Mouse (Mus musculus) liver, adult 2 months (tissue): ENCODE measurements at regions not wholly inside any gene's neighbourhood (a gene's known extent, or its start where the extent isn't known, plus 50 kb on each side); places are given as distances from the start of the nearest gene placed in this dataset.
A peak's percentile ranks its signal among the peaks of the same experiment; 100 is the strongest.

Experiments
- DNase-seq: peaks from one replicate; pipeline ENCODE4 v3.0.0-alpha.2; 2011; ENCODE audit warnings: low read depth, low spot score; ENCODE audit errors: extremely low read depth
- H3K27ac ChIP-seq: fragments of 200-500 bp; replicated peaks from 2 replicates; pipeline ENCODE4 v1.5.1; 2012; ENCODE audit warnings: low read depth, mild to moderate bottlenecking, control low read depth, inconsistent platforms, low read length; ENCODE audit not compliant: insufficient read depth
- H3K27me3 ChIP-seq: fragments of 200-500 bp; 2 replicates; pipeline ENCODE4 v1.6.1; 2012; ENCODE audit warnings: mild to moderate bottlenecking, moderate library complexity, low read length, inconsistent platforms; ENCODE audit not compliant: control insufficient read depth, insufficient read depth
- H3K36me3 ChIP-seq: fragments of 200-500 bp; 2 replicates; pipeline ENCODE4 v1.6.1; 2012; ENCODE audit warnings: low read length, inconsistent platforms; ENCODE audit not compliant: control insufficient read depth, insufficient read depth
- H3K4me1 ChIP-seq: fragments of 200-500 bp; 2 replicates; pipeline ENCODE4 v1.6.1; 2011; ENCODE audit warnings: low read length; ENCODE audit not compliant: control insufficient read depth, insufficient read depth
- H3K4me3 ChIP-seq: fragments of 200-500 bp; 2 replicates; pipeline ENCODE4 v1.5.1; 2011; ENCODE audit warnings: low read depth, mild to moderate bottlenecking, control low read depth, low read length, moderate library complexity; ENCODE audit not compliant: insufficient read depth
- H3K79me2 ChIP-seq: fragments of 200-500 bp; 2 replicates; pipeline ENCODE4 v1.6.1; 2012; ENCODE audit warnings: inconsistent platforms, mild to moderate bottlenecking, low read length, moderate library complexity; ENCODE audit not compliant: control insufficient read depth, insufficient read depth
- H3K9ac ChIP-seq: fragments of 200-500 bp; 2 replicates; pipeline ENCODE4 v1.6.1; 2012; ENCODE audit warnings: low read depth, mild to moderate bottlenecking, control low read depth, inconsistent platforms, low read length
- CTCF ChIP-seq: fragments of 200-500 bp; IDR thresholded peaks from 2 replicates; pipeline ENCODE4 v1.5.1; 2011; ENCODE audit warnings: low read depth, low read length, control low read depth
- POLR2A ChIP-seq: fragments of 200-500 bp; IDR thresholded peaks from 2 replicates; pipeline ENCODE4 v1.6.1; 2011; ENCODE audit warnings: low read length, control low read depth; ENCODE audit not compliant: insufficient read depth; ENCODE audit errors: extremely low read depth
- WGBS: fragments of 180-500 bp; shearing (Covaris S2); methylation state at CpG from one replicate; pipeline ENCODE4 v1.1.7; 2018; 5-methylcytosine and 5-hydroxymethylcytosine counted together

DNA sequence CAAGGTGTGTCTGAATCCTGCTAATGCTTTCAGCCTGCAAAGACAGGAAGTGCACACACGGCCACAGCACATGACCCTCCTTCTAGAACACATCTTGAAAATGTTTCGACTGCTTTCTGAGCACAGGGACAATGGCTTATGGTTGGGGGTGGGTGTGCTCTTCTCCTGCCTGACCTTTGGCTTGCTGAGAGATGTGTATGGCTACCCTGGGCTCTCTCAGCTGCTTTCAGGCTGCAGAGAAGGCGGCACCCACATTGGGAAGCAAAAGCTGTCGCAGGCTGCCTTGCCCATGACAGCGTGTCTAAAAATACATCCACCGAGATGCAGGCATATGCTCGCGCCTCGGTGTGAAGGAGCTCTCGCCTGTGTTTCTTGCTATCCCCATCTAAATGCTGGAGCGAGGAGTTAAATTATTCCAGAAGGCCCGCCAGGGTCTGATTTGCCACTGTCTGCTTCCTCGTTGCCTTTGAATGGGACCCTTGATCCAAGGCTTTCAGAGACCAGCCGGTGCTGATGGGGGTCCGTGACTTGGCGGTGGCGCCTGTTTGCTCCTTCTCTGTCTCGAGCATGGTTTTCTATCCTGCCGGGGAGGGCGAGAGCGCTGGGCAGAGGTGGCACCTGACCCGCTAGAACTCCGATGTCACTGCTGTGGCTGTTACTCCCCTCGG is 214.6 kb upstream of the Ubash3b start:
- H3K79me2 ChIP-seq: no peaks in the 10 kb centered on the region
- H3K27me3 ChIP-seq: 0 out of 2 replicates have a peak, but pooled peaks cover 3% of the 10 kb centered on the region
- no peaks in the 10 kb centered on the region for H3K36me3 ChIP-seq
- TF ChIP-seq POLR2A (no peak), CTCF (no peak)
- H3K9ac ChIP-seq: peak overlapping the region; percentile 8; the same call in 1 of the 2 replicates
- no peak for DNase-seq
- WGBS: 16% methylated on average over 24 of the region's 24 CpGs
- no peaks in the 10 kb centered on the region for H3K4me1 ChIP-seq
- peak overlapping the region; percentile 26; the same call in 1 of the 2 replicates for H3K4me3 ChIP-seq
- H3K27ac ChIP-seq: no peak overlapping the region

DNA sequence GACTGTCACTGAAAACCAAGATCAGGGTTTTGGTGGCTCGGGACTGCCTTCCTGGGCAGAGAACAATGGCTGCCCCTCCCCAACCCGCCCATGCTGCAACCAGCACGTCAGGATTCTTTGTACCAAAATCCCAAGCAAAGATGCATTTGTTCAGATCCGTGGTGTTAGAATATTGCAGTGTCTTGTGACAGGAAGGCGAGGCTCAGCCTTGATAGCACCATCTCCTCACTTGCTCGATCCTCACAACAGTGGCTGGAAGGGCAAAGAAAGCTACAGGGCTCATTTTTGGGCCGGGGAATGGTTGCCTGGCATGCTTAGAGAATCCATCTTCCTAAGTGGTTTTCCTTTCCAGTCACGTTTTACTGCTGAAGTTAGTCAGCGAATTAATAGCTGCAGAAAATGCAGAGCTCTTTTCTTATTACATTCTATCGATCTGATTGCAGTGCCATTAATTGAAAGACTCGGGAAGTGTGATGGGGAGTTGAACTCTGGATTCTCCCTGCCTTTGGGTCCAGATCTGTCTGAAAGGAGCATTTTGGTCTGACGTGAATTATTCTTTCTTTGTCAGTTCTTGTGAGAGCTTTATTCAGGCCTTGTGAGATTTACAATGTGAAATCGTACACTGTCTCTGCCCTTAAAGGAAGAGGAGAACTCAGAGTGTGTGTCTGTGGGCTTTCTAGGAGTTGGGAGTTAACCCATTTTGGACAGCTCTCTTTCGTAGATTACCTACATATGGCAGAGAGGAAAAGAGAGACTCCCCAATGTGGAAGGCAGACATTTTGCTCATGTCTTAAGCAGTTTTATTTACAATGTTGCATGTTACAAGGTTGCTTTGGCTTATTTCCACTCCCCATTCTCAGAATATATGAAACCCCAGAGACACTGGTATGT is 213.3 kb upstream of the Ubash3b start:
- H3K4me1 ChIP-seq: no peaks in the 10 kb centered on the region
- TF ChIP-seq CTCF: no peak
- no peak for TF ChIP-seq POLR2A
- 0 out of 2 replicates have a peak, but pooled peaks cover 3% of the 10 kb centered on the region for H3K27me3 ChIP-seq
- no peak overlapping the region for H3K9ac ChIP-seq
- H3K79me2 ChIP-seq: no peaks in the 10 kb centered on the region
- no peaks in the 10 kb centered on the region for H3K36me3 ChIP-seq
- H3K4me3 ChIP-seq: no peak overlapping the region
- DNase-seq: no peak
- H3K27ac ChIP-seq: no peak overlapping the region
- 70% methylated on average over 14 of the region's 14 CpGs for WGBS

DNA sequence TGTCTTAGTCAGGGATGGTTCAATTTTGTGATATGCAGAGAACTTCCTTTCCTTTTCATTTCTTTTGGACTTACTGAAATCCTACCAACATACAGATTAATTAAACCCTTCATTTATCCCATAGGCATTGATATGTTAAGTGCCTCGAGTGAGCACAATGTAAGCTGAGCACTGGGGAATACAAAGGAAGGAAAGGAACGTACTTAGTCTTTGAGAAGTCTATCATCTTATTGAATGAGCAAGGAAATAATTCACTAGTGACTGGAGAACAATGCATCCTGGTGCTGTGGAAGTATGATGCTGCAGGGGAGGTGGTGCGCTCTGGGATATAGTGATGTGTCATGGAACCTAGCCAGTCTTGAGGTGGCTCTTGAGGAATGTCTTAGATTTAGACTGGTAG is 204.9 kb upstream of the Ubash3b start:
- Histone ChIP-seq H3K9ac (no peak overlapping the region), H3K27ac (no peak overlapping the region), H3K4me3 (no peak overlapping the region), H3K4me1 (no peaks in the 10 kb centered on the region), H3K79me2 (no peaks in the 10 kb centered on the region), H3K27me3 (0 out of 2 replicates have a peak, but pooled peaks cover 2% of the 10 kb centered on the region), H3K36me3 (no peaks in the 10 kb centered on the region)
- TF ChIP-seq CTCF (no peak), POLR2A (no peak)
- 71% methylated on average over 3 of the region's 3 CpGs for WGBS
- DNase-seq: no peak

DNA sequence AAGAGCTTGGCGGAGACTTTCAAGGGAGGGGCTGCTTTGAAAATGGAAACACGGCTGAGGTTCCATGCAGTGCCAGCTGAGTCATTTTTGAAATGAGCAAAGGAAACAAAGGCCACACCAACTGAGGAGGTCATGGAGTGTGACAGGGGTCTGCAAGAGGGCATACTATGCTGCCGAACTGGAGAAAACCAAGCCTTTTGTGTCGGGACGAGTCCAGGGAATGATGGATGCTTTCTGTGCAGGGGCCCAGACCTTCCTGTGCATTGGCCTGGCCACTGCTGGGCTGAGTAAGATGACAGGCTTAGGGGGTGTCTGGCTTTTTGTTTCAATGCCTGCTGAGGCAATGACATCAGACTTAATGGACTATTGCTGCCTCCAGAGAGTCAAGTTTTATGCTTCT is 203.8 kb upstream of the Ubash3b start:
- 83% methylated on average over 5 of the region's 5 CpGs for WGBS
- no peak overlapping the region for H3K4me3 ChIP-seq
- H3K9ac ChIP-seq: no peak overlapping the region
- no peaks in the 10 kb centered on the region for H3K4me1 ChIP-seq
- TF ChIP-seq CTCF (no peak), POLR2A (no peak)
- DNase-seq: no peak
- no peak overlapping the region for H3K27ac ChIP-seq
- 0 out of 2 replicates have a peak, but pooled peaks cover 2% of the 10 kb centered on the region for H3K27me3 ChIP-seq
- no peaks in the 10 kb centered on the region for H3K36me3 ChIP-seq
- H3K79me2 ChIP-seq: no peaks in the 10 kb centered on the region

DNA sequence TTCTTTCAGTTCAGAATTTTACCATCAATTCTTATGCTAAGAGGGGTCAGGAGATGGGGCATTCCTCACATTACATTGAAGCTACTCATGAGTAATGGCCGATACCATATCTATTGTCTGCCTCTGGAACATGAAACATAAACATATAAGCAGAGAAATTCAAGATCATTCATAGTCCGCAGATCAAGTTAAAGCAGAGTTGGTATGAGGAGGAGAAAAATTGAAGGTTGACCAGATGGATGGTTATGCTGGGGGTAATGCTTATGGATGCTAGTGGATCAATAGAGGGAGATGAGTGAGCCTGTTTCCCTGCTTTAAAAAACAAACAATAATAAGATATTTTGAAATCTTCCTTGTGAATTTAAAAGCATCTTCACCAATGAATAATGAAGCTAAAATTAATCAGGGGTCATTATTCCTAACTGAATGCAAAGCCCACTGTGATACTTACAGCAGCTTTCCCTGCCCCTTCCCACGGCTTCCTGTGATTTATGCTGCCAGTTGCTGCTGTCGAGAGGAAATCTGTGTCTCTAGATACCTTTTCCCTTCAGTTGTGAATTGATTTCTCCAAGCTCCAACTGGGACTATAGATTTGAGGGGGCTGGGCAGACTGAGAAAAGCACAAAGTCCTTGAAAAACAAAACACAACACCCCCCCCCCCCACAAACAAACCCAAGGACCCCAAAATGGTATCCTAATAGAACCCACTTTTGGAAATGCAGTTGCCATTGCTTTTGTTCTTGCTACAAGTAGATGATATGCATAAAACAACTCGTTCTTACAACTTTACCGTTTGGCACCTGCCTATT is 203.1 kb upstream of the Ubash3b start:
- Histone ChIP-seq H3K27ac (no peak overlapping the region), H3K4me3 (no peak overlapping the region), H3K79me2 (no peaks in the 10 kb centered on the region), H3K36me3 (no peaks in the 10 kb centered on the region), H3K27me3 (0 out of 2 replicates have a peak, but pooled peaks cover 2% of the 10 kb centered on the region), H3K4me1 (no peaks in the 10 kb centered on the region), H3K9ac (no peak overlapping the region)
- no peak for DNase-seq
- TF ChIP-seq CTCF (no peak), POLR2A (no peak)
- WGBS: 80% methylated on average over 6 of the region's 6 CpGs
